Mouse (Mus musculus) embryonic facial prominence, embryonic 12.5 days (tissue): ENCODE results near the gene Rbm47. TPM values are rescaled to one million over a fixed set of nuclear protein-coding genes. Genes with fewer than 3 reads are reported as not detected.

ENCODE experiments used
- ATAC-seq: fragments of 200-750 bp; cut with Nextera tagmentation; 2 replicates; pipeline ENCODE4 v1.8.0; 2017; ENCODE audit not compliant: insufficient number of reproducible peaks, insufficient read depth, low FRiP score, low TSS enrichment
- H3K27ac ChIP-seq: fragments of 300-500 bp; sonication (generic); 2 replicates; pipeline ENCODE4 v1.5.1; 2016; ENCODE audit warnings: mild to moderate bottlenecking
- H3K27me3 ChIP-seq: fragments of 300-500 bp; sonication (generic); 2 replicates; pipeline ENCODE4 v1.6.1; 2016; ENCODE audit warnings: mild to moderate bottlenecking, moderate library complexity
- H3K36me3 ChIP-seq: fragments of 300-500 bp; sonication (generic); 2 replicates; pipeline ENCODE4 v1.6.1; 2016; ENCODE audit warnings: mild to moderate bottlenecking
- H3K4me1 ChIP-seq: fragments of 300-500 bp; sonication (generic); 2 replicates; pipeline ENCODE4 v1.6.1; 2016
- H3K4me2 ChIP-seq: fragments of 300-500 bp; sonication (generic); replicated peaks from 2 replicates; pipeline ENCODE4 v1.6.1; 2016; ENCODE audit warnings: mild to moderate bottlenecking, moderate library complexity
- H3K4me3 ChIP-seq: fragments of 300-500 bp; sonication (generic); 2 replicates; pipeline ENCODE4 v1.5.1; 2016; ENCODE audit warnings: mild to moderate bottlenecking
- H3K9ac ChIP-seq: fragments of 300-500 bp; sonication (generic); 2 replicates; pipeline ENCODE4 v1.6.1; 2016; ENCODE audit warnings: mild to moderate bottlenecking, moderate library complexity
- H3K9me3 ChIP-seq: fragments of 300-500 bp; sonication (generic); 2 replicates; pipeline ENCODE4 v1.6.1; 2016; ENCODE audit warnings: mild to moderate bottlenecking, moderate library complexity
- WGBS: fragments of 180-500 bp; shearing (Covaris S2); methylation state at CpG from one replicate; pipeline ENCODE4 v1.1.7; 2016; 5-methylcytosine and 5-hydroxymethylcytosine counted together
- polyA plus RNA-seq: library from polyadenylated mRNA; unstranded; fragments of >200 nt; fragmentation: Nextera tagmentation; extraction: Ambion mirVana; gene quantifications from 2 replicates; pipeline ENCODE4 v1.2.1, GENCODE M21; 2016

The Rbm47 gene
- polyA plus RNA-seq, 1 experiment from 2014 or later, result 5.0 TPM

- no peaks in the 10 kb centered on the region for H3K36me3 ChIP-seq
- H3K27me3 ChIP-seq, result no peaks in the 10 kb centered on the region
- WGBS, result 4% methylated on average over 27 of the region's 27 CpGs
- ATAC-seq, result peak; percentile 71
- H3K4me2 ChIP-seq, result peak overlapping the region; percentile 73
- no peaks in the 10 kb centered on the region for H3K9me3 ChIP-seq
- H3K4me1 ChIP-seq, result peaks cover 2% of the 10 kb centered on the region; the same call in 1 of the 2 replicates
- no peak overlapping the region for H3K27ac ChIP-seq
- H3K9ac ChIP-seq, result no peak overlapping the region; the same call in 1 of the 2 replicates
- H3K4me3 ChIP-seq, result peak overlapping the region; percentile 38
Measured at GRCm38 (mm10) chr5:66069470-66070144, 103.3 kb downstream of the Rbm47 start.

DNA sequence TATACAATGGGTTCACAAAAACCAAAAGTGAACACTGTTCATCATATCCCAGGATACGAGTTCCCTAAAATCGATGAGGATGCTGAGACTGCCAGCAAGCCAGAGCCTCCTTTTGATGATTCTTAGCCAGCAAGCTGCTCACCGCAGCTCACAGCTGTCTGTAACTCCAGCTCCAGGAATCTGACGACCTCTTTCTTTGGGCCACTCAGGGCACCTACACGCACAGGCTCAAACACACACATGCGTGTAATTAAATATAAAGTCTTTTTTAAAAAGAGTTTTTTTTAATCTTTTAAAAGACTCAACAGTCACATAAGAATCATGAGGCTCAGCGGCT, 103.8 kb downstream of the Rbm47 start:
- Histone ChIP-seq H3K36me3 (no peaks in the 10 kb centered on the region), H3K4me1 (peaks cover 2% of the 10 kb centered on the region; the same call in 1 of the 2 replicates), H3K4me3 (no peak overlapping the region)

GRCm38 (mm10) chr5:66068068-66068920, 104.6 kb downstream of the Rbm47 start:
- no peaks in the 10 kb centered on the region for H3K27me3 ChIP-seq
- ATAC-seq, result no peak
- no peak overlapping the region for H3K4me3 ChIP-seq
- no peak overlapping the region for H3K27ac ChIP-seq
- no peaks in the 10 kb centered on the region for H3K9me3 ChIP-seq
- H3K36me3 ChIP-seq, result no peaks in the 10 kb centered on the region
- 82% methylated on average over 12 of the region's 12 CpGs for WGBS
- H3K4me1 ChIP-seq, result peaks cover 2% of the 10 kb centered on the region; the same call in 1 of the 2 replicates
- H3K4me2 ChIP-seq, result no peak overlapping the region
- no peak overlapping the region for H3K9ac ChIP-seq

More for the DNA sequence above, 103.8 kb downstream of the Rbm47 start:
- no peak overlapping the region for H3K27ac ChIP-seq
- no peaks in the 10 kb centered on the region for H3K9me3 ChIP-seq
- H3K27me3 ChIP-seq, result no peaks in the 10 kb centered on the region
- no peak for ATAC-seq
- WGBS, result 36% methylated on average over 7 of the region's 7 CpGs
- H3K4me2 ChIP-seq, result peak overlapping the region; percentile 73
- H3K9ac ChIP-seq, result no peak overlapping the region

- WGBS, result 76% methylated on average over 7 of the region's 7 CpGs
- ATAC-seq, result no peak
- peaks cover 2% of the 10 kb centered on the region; the same call in 1 of the 2 replicates for H3K4me1 ChIP-seq
- no peak overlapping the region for H3K27ac ChIP-seq
- no peaks in the 10 kb centered on the region for H3K36me3 ChIP-seq
- H3K4me3 ChIP-seq, result no peak overlapping the region
- H3K9ac ChIP-seq, result no peak overlapping the region
- no peaks in the 10 kb centered on the region for H3K9me3 ChIP-seq
- H3K27me3 ChIP-seq, result no peaks in the 10 kb centered on the region
- no peak overlapping the region for H3K4me2 ChIP-seq
Measured at GRCm38 (mm10) chr5:66067219-66067618, 105.7 kb downstream of the Rbm47 start.

DNA sequence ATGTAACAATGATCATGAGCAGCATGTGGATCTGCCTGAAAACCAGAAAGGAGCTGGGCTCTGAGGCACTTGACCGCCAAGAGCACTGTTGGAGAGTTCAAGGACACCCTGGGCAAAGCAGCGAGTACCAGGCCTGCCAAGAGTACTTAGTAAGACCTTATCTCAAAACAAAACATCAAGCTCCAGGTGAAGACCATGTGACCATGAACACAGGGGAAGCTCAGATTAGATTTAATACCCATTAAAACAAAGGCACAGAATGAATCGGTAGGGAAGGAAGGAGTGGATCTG, 110.0 kb downstream of the Rbm47 start:
- no peak overlapping the region for H3K4me2 ChIP-seq
- no peaks in the 10 kb centered on the region for H3K27me3 ChIP-seq
- H3K36me3 ChIP-seq, result no peaks in the 10 kb centered on the region
- WGBS, result 74% methylated on average over 3 of the region's 3 CpGs
- H3K4me3 ChIP-seq, result no peak overlapping the region
- H3K27ac ChIP-seq, result no peak overlapping the region
- H3K9ac ChIP-seq, result no peak overlapping the region
- no peaks in the 10 kb centered on the region for H3K4me1 ChIP-seq
- H3K9me3 ChIP-seq, result no peaks in the 10 kb centered on the region
- ATAC-seq, result no peak

- H3K4me1 ChIP-seq, result no peaks in the 10 kb centered on the region
- WGBS, result 85% methylated on average over 19 of the region's 19 CpGs
- H3K27ac ChIP-seq, result no peak overlapping the region
- no peak overlapping the region for H3K9ac ChIP-seq
- H3K27me3 ChIP-seq, result no peaks in the 10 kb centered on the region
- ATAC-seq, result no peak
- no peak overlapping the region for H3K4me2 ChIP-seq
- no peak overlapping the region for H3K4me3 ChIP-seq
- H3K9me3 ChIP-seq, result no peaks in the 10 kb centered on the region
- no peaks in the 10 kb centered on the region for H3K36me3 ChIP-seq
Measured at GRCm38 (mm10) chr5:66062046-66062929, 110.6 kb downstream of the Rbm47 start.

DNA sequence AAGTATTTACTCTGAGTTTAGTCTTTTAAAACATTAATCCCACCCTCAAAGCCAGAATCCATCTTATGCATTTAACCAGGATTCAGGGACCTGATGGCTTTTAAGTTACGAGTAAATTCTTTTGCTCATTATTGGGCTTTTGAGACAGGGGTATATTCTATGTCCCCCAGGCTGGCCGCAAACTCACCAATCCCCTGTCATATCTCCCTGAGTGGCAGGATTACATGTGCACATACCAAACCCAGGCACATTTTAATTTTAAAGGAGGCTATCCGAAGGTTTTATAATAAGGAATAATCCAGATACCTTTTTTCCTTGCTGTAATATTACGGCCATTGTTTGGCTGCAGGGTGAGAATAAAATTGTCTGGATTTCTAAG, 111.3 kb downstream of the Rbm47 start:
- H3K4me2 ChIP-seq, result no peak overlapping the region
- H3K9me3 ChIP-seq, result no peaks in the 10 kb centered on the region
- H3K27me3 ChIP-seq, result no peaks in the 10 kb centered on the region
- ATAC-seq, result no peak
- H3K4me1 ChIP-seq, result no peaks in the 10 kb centered on the region
- 87% methylated on average over 4 of the region's 4 CpGs for WGBS
- no peak overlapping the region for H3K27ac ChIP-seq
- no peaks in the 10 kb centered on the region for H3K36me3 ChIP-seq
- H3K4me3 ChIP-seq, result no peak overlapping the region
- no peak overlapping the region for H3K9ac ChIP-seq

- no peak overlapping the region for H3K4me3 ChIP-seq
- H3K27me3 ChIP-seq, result no peaks in the 10 kb centered on the region
- H3K27ac ChIP-seq, result no peak overlapping the region
- H3K4me1 ChIP-seq, result peaks cover 3% of the 10 kb centered on the region; the same call in 1 of the 2 replicates
- H3K4me2 ChIP-seq, result no peak overlapping the region
- H3K36me3 ChIP-seq, result no peaks in the 10 kb centered on the region
- no peaks in the 10 kb centered on the region for H3K9me3 ChIP-seq
- ATAC-seq, result no peak
- WGBS, result 87% methylated on average over 5 of the region's 5 CpGs
- H3K9ac ChIP-seq, result no peak overlapping the region
Measured at GRCm38 (mm10) chr5:66058844-66059243, 114.1 kb downstream of the Rbm47 start.

- H3K36me3 ChIP-seq, result no peaks in the 10 kb centered on the region
- H3K27me3 ChIP-seq, result no peaks in the 10 kb centered on the region
- no peaks in the 10 kb centered on the region for H3K9me3 ChIP-seq
- H3K9ac ChIP-seq, result no peak overlapping the region
- peaks cover 3% of the 10 kb centered on the region; the same call in 1 of the 2 replicates for H3K4me1 ChIP-seq
- H3K27ac ChIP-seq, result no peak overlapping the region
- 79% methylated on average over 4 of the region's 4 CpGs for WGBS
- H3K4me3 ChIP-seq, result no peak overlapping the region
- no peak for ATAC-seq
- H3K4me2 ChIP-seq, result no peak overlapping the region
Measured at GRCm38 (mm10) chr5:66056680-66057079, 116.2 kb downstream of the Rbm47 start.

GRCm38 (mm10) chr5:66054394-66054793, 118.5 kb downstream of the Rbm47 start:
- Histone ChIP-seq H3K27ac (no peak overlapping the region), H3K4me3 (no peak overlapping the region), H3K27me3 (no peaks in the 10 kb centered on the region), H3K9ac (no peak overlapping the region), H3K4me1 (peaks cover 3% of the 10 kb centered on the region; the same call in 1 of the 2 replicates), H3K9me3 (no peaks in the 10 kb centered on the region), H3K4me2 (no peak overlapping the region), H3K36me3 (no peaks in the 10 kb centered on the region)
- no peak for ATAC-seq
- WGBS, result 26% methylated on average over 9 of the region's 9 CpGs

- no peaks in the 10 kb centered on the region for H3K9me3 ChIP-seq
- no peaks in the 10 kb centered on the region for H3K36me3 ChIP-seq
- 83% methylated on average over 20 of the region's 20 CpGs for WGBS
- no peak overlapping the region for H3K9ac ChIP-seq
- no peak overlapping the region for H3K4me2 ChIP-seq
- no peaks in the 10 kb centered on the region for H3K27me3 ChIP-seq
- peaks cover 3% of the 10 kb centered on the region; the same call in 1 of the 2 replicates for H3K4me1 ChIP-seq
- ATAC-seq, result no peak
- no peak overlapping the region for H3K4me3 ChIP-seq
- H3K27ac ChIP-seq, result no peak overlapping the region
Measured at GRCm38 (mm10) chr5:66052777-66053548, 120.0 kb downstream of the Rbm47 start.
